Mouse (Mus musculus): ENCODE data around the gene Prom2. TPM values are rescaled to one million over a fixed set of nuclear protein-coding genes. Genes with fewer than 3 reads are reported as not detected.

Prom2 gene
- polyA plus RNA-seq, 1 experiment from 2014 or later: 0.65 TPM

Other genes starting within 250 kb of the Prom2 start
- gene Dusp2, start 205.3 kb downstream of the Prom2 start, polyA plus RNA-seq (2015; fragmentation: Nextera tagmentation; extraction: Ambion mirVana): 4.5 and 5.2 TPM in 2 replicates
- gene Astl, start 202.8 kb downstream of the Prom2 start, polyA plus RNA-seq (2015; fragmentation: Nextera tagmentation; extraction: Ambion mirVana): not detected in 2 replicates
- gene Adra2b, start 178.3 kb downstream of the Prom2 start, polyA plus RNA-seq (2015; fragmentation: Nextera tagmentation; extraction: Ambion mirVana): 1.3 and 1.7 TPM in 2 replicates
- gene Gpat2, start 116.3 kb downstream of the Prom2 start, polyA plus RNA-seq (2015; fragmentation: Nextera tagmentation; extraction: Ambion mirVana): 0.15 and 0.16 TPM in 2 replicates
- 19.0 and 23.0 TPM in 2 replicates for gene Fahd2a, start 96.9 kb downstream of the Prom2 start, polyA plus RNA-seq (2015; fragmentation: Nextera tagmentation; extraction: Ambion mirVana)
- 3.3 and 4.0 TPM in 2 replicates for gene Kcnip3, start 19.4 kb downstream of the Prom2 start, polyA plus RNA-seq (2015; fragmentation: Nextera tagmentation; extraction: Ambion mirVana)
- 3.5 and 3.6 TPM in 2 replicates for gene Zfp661, start 45.6 kb upstream of the Prom2 start, polyA plus RNA-seq (2015; fragmentation: Nextera tagmentation; extraction: Ambion mirVana)
- gene Mrps5, start 45.8 kb upstream of the Prom2 start, polyA plus RNA-seq (2015; fragmentation: Nextera tagmentation; extraction: Ambion mirVana): 155 and 165 TPM in 2 replicates
- gene Mal, start 115.2 kb upstream of the Prom2 start, polyA plus RNA-seq (2015; fragmentation: Nextera tagmentation; extraction: Ambion mirVana): 0.93 and 1.5 TPM in 2 replicates
- gene Mall, start 188.5 kb upstream of the Prom2 start, polyA plus RNA-seq (2015; fragmentation: Nextera tagmentation; extraction: Ambion mirVana): 21.4 and 25.4 TPM in 2 replicates
- 17.1 and 19.0 TPM in 2 replicates for gene Nphp1, start 247.4 kb upstream of the Prom2 start, polyA plus RNA-seq (2015; fragmentation: Nextera tagmentation; extraction: Ambion mirVana)